Comparison of ENCODE assay signal across 8 mouse cellular contexts in genomic region chr7:99161529-99161928, GRCm38 (mm10). TPM values are rescaled to one million over a fixed set of nuclear protein-coding genes. Genes with fewer than 3 reads are reported as not detected.
A peak's percentile ranks its signal among the peaks of the same experiment; 100 is the strongest.
DNase-seq lines count a peak whose midpoint lies in the region; ATAC-seq and TF ChIP-seq lines count a peak whose summit lies in the region.

No protein-coding gene starts in this region.

- no peaks in the 10 kb centered on the region for H3K36me3 ChIP-seq in heart, embryonic 11.5 days (ENCODE audit: control insufficient read depth, insufficient read depth, low read length)
- H3K36me3 ChIP-seq in stomach, embryonic 16.5 days (ENCODE audit: control insufficient read depth, insufficient read depth, low read length): no peaks in the 10 kb centered on the region

- no peak for TF ChIP-seq POLR2A in lung, adult 2 months (IDR thresholded peaks at IDR 0.05; ENCODE audit: borderline replicate concordance, extremely low read depth, low read depth, low read length)

- H3K4me1 ChIP-seq in lung, adult 2 months (ENCODE audit: control insufficient read depth, insufficient read depth, low read length): no peaks in the 10 kb centered on the region
- H3K4me1 ChIP-seq in heart, embryonic 11.5 days (ENCODE audit: control insufficient read depth, insufficient read depth, low read length): peaks cover 23% of the 10 kb centered on the region
- peaks cover 30% of the 10 kb centered on the region for H3K4me1 ChIP-seq in stomach, embryonic 16.5 days (ENCODE audit: control insufficient read depth, insufficient read depth, low read length)

- H3K27ac ChIP-seq in heart, embryonic 11.5 days (ENCODE audit: low read depth, low read length): no peak overlapping the region
- H3K27ac ChIP-seq in stomach, embryonic 16.5 days (ENCODE audit: low read length): no peak overlapping the region

- 58% methylated on average over 4 of the region's 4 CpGs for WGBS in lung, adult 2 months
- WGBS in heart, embryonic 11.5 days (ENCODE audit: insufficient replicate concordance): 23% methylated on average over 4 of the region's 4 CpGs
- WGBS in stomach, embryonic 16.5 days: 31% methylated on average over 4 of the region's 4 CpGs

- no peaks in the 10 kb centered on the region; the same call in 1 of the 2 replicates for H3K27me3 ChIP-seq in heart, embryonic 11.5 days (ENCODE audit: control insufficient read depth, insufficient read depth, low read length)
- H3K27me3 ChIP-seq in stomach, embryonic 16.5 days (ENCODE audit: control insufficient read depth, insufficient read depth, low read length): no peaks in the 10 kb centered on the region

- H3K9me3 ChIP-seq in heart, embryonic 11.5 days (replicated peaks; ENCODE audit: control insufficient read depth, low read length): no peaks in the 10 kb centered on the region
- no peaks in the 10 kb centered on the region for H3K9me3 ChIP-seq in stomach, embryonic 16.5 days (replicated peaks; ENCODE audit: control insufficient read depth, low read length)

- ATAC-seq in heart, embryonic 11.5 days (replicated peaks; ENCODE audit: insufficient number of reproducible peaks, low FRiP score, low TSS enrichment): 0 out of 2 replicates have a peak, but pooled peaks have one; percentile 5
- ATAC-seq in stomach, embryonic 16.5 days (ENCODE audit: insufficient read depth, low FRiP score): peak; percentile 55

- TF ChIP-seq CTCF in lung, adult 2 months (IDR thresholded peaks at IDR 0.05; ENCODE audit: insufficient read depth, low read length): no peak

- no peak overlapping the region for H3K4me3 ChIP-seq in lung, adult 2 months (replicated peaks; ENCODE audit: extremely low read depth, low read depth, low read length)
- H3K4me3 ChIP-seq in heart, embryonic 11.5 days (ENCODE audit: low read depth, low read length): no peak overlapping the region
- no peak overlapping the region for H3K4me3 ChIP-seq in stomach, embryonic 16.5 days (replicated peaks; ENCODE audit: low read length)

- H3K9ac ChIP-seq in heart, embryonic 11.5 days (ENCODE audit: low read depth, low read length): no peak overlapping the region
- H3K9ac ChIP-seq in stomach, embryonic 16.5 days (ENCODE audit: low read length): no peak overlapping the region

- peak; percentile 12 for DNase-seq in lung, postnatal 36 days
- DNase-seq in lung, adult 2 months: no peak
- DNase-seq in kidney, postnatal 10 days: peak; percentile 88
- DNase-seq in thymus, postnatal 25 days: no peak
- no peak for DNase-seq in urinary bladder, postnatal 25 days (ENCODE audit: low spot score)
- DNase-seq in B cell, adult 2 months: no peak

- no peak overlapping the region for H3K4me2 ChIP-seq in heart, embryonic 11.5 days
- no peak overlapping the region for H3K4me2 ChIP-seq in stomach, embryonic 16.5 days (ENCODE audit: low read depth, low read length)

RNA-seq across cellular contexts. Expression of gene Uvrag, which starts 20.6 kb away (rescaled TPM):
- polyA plus RNA-seq in lung, adult 2 months (2012; rRNA removed): 35.4 and 79.1 TPM in 2 replicates
- 14.5 and 16.7 TPM in 2 replicates for polyA plus RNA-seq in heart, embryonic 11.5 days (2014; fragmentation: Nextera tagmentation; extraction: Ambion mirVana)
- polyA plus RNA-seq in stomach, embryonic 16.5 days (2015; fragmentation: Nextera tagmentation; extraction: Ambion mirVana): 14.4 and 14.8 TPM in 2 replicates

RNA-seq across cellular contexts. Expression of gene Dgat2, which starts 21.0 kb away (rescaled TPM):
- polyA plus RNA-seq in lung, adult 2 months (2012; rRNA removed): 93.7 and 100 TPM in 2 replicates
- polyA plus RNA-seq in heart, embryonic 11.5 days (2014; fragmentation: Nextera tagmentation; extraction: Ambion mirVana): 8.4 and 8.7 TPM in 2 replicates
- polyA plus RNA-seq in stomach, embryonic 16.5 days (2015; fragmentation: Nextera tagmentation; extraction: Ambion mirVana): 103 and 124 TPM in 2 replicates

Comparison
In these comparisons a context has a peak if more than half of its experiments do, and no peak if none do; other contexts are left out.
1. DNase-seq: peak in lung, postnatal 36 days (single experiment) and kidney, postnatal 10 days (single experiment); none in lung, adult 2 months (single experiment), thymus, postnatal 25 days (single experiment), urinary bladder, postnatal 25 days (single experiment) and B cell, adult 2 months (0 of 2).